In the genomic region with DNA sequence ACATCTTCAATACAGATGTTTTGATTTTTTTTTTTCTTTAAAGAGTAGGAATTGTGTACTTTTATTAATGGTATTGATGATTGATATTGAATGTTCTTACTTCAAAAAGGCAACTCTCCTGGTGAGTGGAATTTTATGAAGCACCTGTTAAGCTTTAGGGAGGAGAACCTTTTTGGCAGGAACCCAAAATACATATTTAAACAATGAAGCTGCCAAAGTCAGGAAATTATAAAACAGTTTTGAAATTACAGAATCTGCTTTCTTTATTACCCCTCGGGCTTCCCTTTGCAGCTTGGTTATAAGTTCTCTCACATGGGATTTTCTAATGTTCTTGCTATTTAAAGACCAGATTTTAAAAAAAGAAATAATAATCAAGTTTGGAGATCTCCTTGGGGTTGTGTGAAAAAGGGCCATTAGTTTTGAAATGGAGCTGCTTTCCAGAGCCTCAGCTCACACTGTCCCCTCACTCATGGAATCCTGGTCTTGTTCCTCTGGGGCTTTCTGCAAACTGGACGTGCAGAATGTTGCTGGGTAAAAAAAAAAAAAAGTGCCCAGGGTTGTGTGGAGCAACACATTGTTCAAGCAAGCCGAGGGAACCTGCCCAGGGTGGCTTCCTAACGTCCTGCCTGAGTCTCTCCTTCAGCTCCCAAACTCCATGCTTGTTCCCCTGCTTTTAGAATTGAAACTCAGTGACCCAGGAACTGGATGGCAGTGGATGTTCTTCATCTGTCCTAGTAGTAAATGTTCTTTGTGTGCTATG, we compare ENCODE assay signal across 20 mouse cellular contexts.
DNase-seq lines count a peak whose midpoint lies in the region; ATAC-seq lines count a peak whose summit lies in the region.
"Had no signal": no experiment of that assay in that cellular context is flagged by ENCODE, and none has a peak within 500 bp of the region (broad histone marks: within the 10 kb centered on the region; RNA-seq: fewer than 3 reads in every experiment).

No protein-coding gene starts in this region.

- H3K9ac ChIP-seq in hindbrain, embryonic 12.5 days = no peak overlapping the region
- H3K9ac ChIP-seq in hindbrain, embryonic 13.5 days = no peak overlapping the region
- no peak overlapping the region for H3K9ac ChIP-seq in lung, embryonic 15.5 days
- no peak overlapping the region for H3K9ac ChIP-seq in stomach, embryonic 14.5 days (replicated peaks; ENCODE audit: low read depth, low read length)
- no peak overlapping the region for H3K9ac ChIP-seq in midbrain, embryonic 14.5 days (replicated peaks; ENCODE audit: low read length)
- H3K9ac ChIP-seq: forebrain, embryonic 13.5 days; liver, embryonic 14.5 days; midbrain, embryonic 13.5 days had no signal

- no peaks in the 10 kb centered on the region for H3K9me3 ChIP-seq in hindbrain, embryonic 12.5 days (replicated peaks)
- no peaks in the 10 kb centered on the region for H3K9me3 ChIP-seq in hindbrain, embryonic 13.5 days
- H3K9me3 ChIP-seq in lung, embryonic 15.5 days = no peaks in the 10 kb centered on the region
- H3K9me3 ChIP-seq in stomach, embryonic 14.5 days (ENCODE audit: control insufficient read depth, low read depth, low read length) = no peaks in the 10 kb centered on the region
- H3K9me3 ChIP-seq in midbrain, embryonic 14.5 days (ENCODE audit: control insufficient read depth, low read length) = no peaks in the 10 kb centered on the region
- H3K9me3 ChIP-seq: forebrain, embryonic 13.5 days; midbrain, embryonic 13.5 days had no signal

- H3K36me3 ChIP-seq in hindbrain, embryonic 12.5 days = peaks cover 9% of the 10 kb centered on the region
- H3K36me3 ChIP-seq in hindbrain, embryonic 13.5 days = peaks cover 13% of the 10 kb centered on the region
- H3K36me3 ChIP-seq in lung, embryonic 15.5 days = peaks cover 12% of the 10 kb centered on the region; the same call in 1 of the 2 replicates
- peaks cover 17% of the 10 kb centered on the region; the same call in 1 of the 2 replicates for H3K36me3 ChIP-seq in stomach, embryonic 14.5 days (ENCODE audit: control insufficient read depth, insufficient read depth, low read length)
- H3K36me3 ChIP-seq in midbrain, embryonic 14.5 days (ENCODE audit: control insufficient read depth, insufficient read depth, low read length) = 0 out of 2 replicates have a peak, but pooled peaks cover 4% of the 10 kb centered on the region

- DNase-seq in lung, adult 18-20 months = no peak
- DNase-seq in fat pad, adult 2 months (ENCODE audit: extremely low read depth, low read depth, low spot score) = peak; percentile 40
- no peak for DNase-seq in midbrain, embryonic 14.5 days
- DNase-seq in spleen, adult 12 weeks (ENCODE audit: low spot score) = no peak
- DNase-seq: adrenal gland, postnatal 36 days; cerebellum, adult 11-12 months; cerebellum, postnatal 14 days; embryo, embryonic 11 days; gastrocnemius, postnatal 14 days had no signal

- H3K27ac ChIP-seq in hindbrain, embryonic 12.5 days = 0 out of 2 replicates have a peak overlapping the region, but pooled peaks have one; percentile 30
- no peak overlapping the region for H3K27ac ChIP-seq in hindbrain, embryonic 13.5 days
- H3K27ac ChIP-seq in lung, embryonic 15.5 days = peak overlapping the region; percentile 82
- peak overlapping the region; percentile 17; the same call in 1 of the 2 replicates for H3K27ac ChIP-seq in stomach, embryonic 14.5 days (ENCODE audit: low read length)
- no peak overlapping the region for H3K27ac ChIP-seq in midbrain, embryonic 14.5 days (replicated peaks; ENCODE audit: low read depth, low read length)
- H3K27ac ChIP-seq: forebrain, embryonic 13.5 days; layer of hippocampus, adult 2 months; liver, embryonic 14.5 days; midbrain, embryonic 13.5 days had no signal

- WGBS in hindbrain, embryonic 12.5 days = 50% methylated on average over 4 of the region's 4 CpGs
- WGBS in hindbrain, embryonic 13.5 days = 49% methylated on average over 4 of the region's 4 CpGs
- WGBS in lung, embryonic 15.5 days = 30% methylated on average over 4 of the region's 4 CpGs
- WGBS in stomach, embryonic 14.5 days = 28% methylated on average over 4 of the region's 4 CpGs
- 61% methylated on average over 4 of the region's 4 CpGs for WGBS in midbrain, embryonic 14.5 days

- H3K4me1 ChIP-seq in hindbrain, embryonic 12.5 days = 0 out of 2 replicates have a peak, but pooled peaks cover 5% of the 10 kb centered on the region
- H3K4me1 ChIP-seq in hindbrain, embryonic 13.5 days (replicated peaks) = 0 out of 2 replicates have a peak, but pooled peaks cover 11% of the 10 kb centered on the region
- H3K4me1 ChIP-seq in lung, embryonic 15.5 days = peaks cover 13% of the 10 kb centered on the region
- 0 out of 2 replicates have a peak, but pooled peaks cover 3% of the 10 kb centered on the region for H3K4me1 ChIP-seq in stomach, embryonic 14.5 days (ENCODE audit: control insufficient read depth, insufficient read depth, low read length)
- H3K4me1 ChIP-seq in midbrain, embryonic 14.5 days (ENCODE audit: control insufficient read depth, insufficient read depth, low read length) = no peaks in the 10 kb centered on the region

- H3K4me2 ChIP-seq in hindbrain, embryonic 12.5 days (replicated peaks) = no peak overlapping the region
- no peak overlapping the region for H3K4me2 ChIP-seq in hindbrain, embryonic 13.5 days
- peak overlapping the region; percentile 33; the same call in 1 of the 2 replicates for H3K4me2 ChIP-seq in lung, embryonic 15.5 days
- H3K4me2 ChIP-seq in stomach, embryonic 14.5 days (replicated peaks; ENCODE audit: low read depth, low read length) = no peak overlapping the region
- no peak overlapping the region for H3K4me2 ChIP-seq in midbrain, embryonic 14.5 days (ENCODE audit: low read length)
- H3K4me2 ChIP-seq: forebrain, embryonic 13.5 days; midbrain, embryonic 13.5 days had no signal

- H3K4me3 ChIP-seq in hindbrain, embryonic 12.5 days = no peak overlapping the region
- H3K4me3 ChIP-seq in hindbrain, embryonic 13.5 days = no peak overlapping the region
- H3K4me3 ChIP-seq in lung, embryonic 15.5 days = no peak overlapping the region
- H3K4me3 ChIP-seq in stomach, embryonic 14.5 days (ENCODE audit: low read depth, low read length) = no peak overlapping the region
- no peak overlapping the region for H3K4me3 ChIP-seq in midbrain, embryonic 14.5 days (replicated peaks; ENCODE audit: low read depth, low read length)
- H3K4me3 ChIP-seq: forebrain, embryonic 13.5 days; layer of hippocampus, adult 2 months; midbrain, embryonic 13.5 days; myocyte had no signal

- no peak for ATAC-seq in hindbrain, embryonic 12.5 days (ENCODE audit: low FRiP score)
- no peak for ATAC-seq in hindbrain, embryonic 13.5 days (ENCODE audit: low FRiP score)
- ATAC-seq in lung, embryonic 15.5 days (ENCODE audit: borderline replicate concordance, extremely low read depth, low FRiP score, low TSS enrichment) = 0 out of 2 replicates have a peak, but pooled peaks have one; percentile 27
- no peak for ATAC-seq in stomach, embryonic 14.5 days (ENCODE audit: insufficient number of reproducible peaks, insufficient read depth, low FRiP score, low read depth)
- ATAC-seq in midbrain, embryonic 14.5 days (ENCODE audit: low FRiP score, low TSS enrichment) = no peak
- ATAC-seq: forebrain, embryonic 13.5 days; inflammation-experienced regulatory T-cells, adult 6 months; midbrain, embryonic 13.5 days had no signal

- no peaks in the 10 kb centered on the region for H3K27me3 ChIP-seq in hindbrain, embryonic 12.5 days
- H3K27me3 ChIP-seq in hindbrain, embryonic 13.5 days = no peaks in the 10 kb centered on the region
- H3K27me3 ChIP-seq in lung, embryonic 15.5 days = no peaks in the 10 kb centered on the region
- no peaks in the 10 kb centered on the region for H3K27me3 ChIP-seq in stomach, embryonic 14.5 days (ENCODE audit: control insufficient read depth, insufficient read depth, low read length)
- H3K27me3 ChIP-seq in midbrain, embryonic 14.5 days (ENCODE audit: control insufficient read depth, insufficient read depth, low read length) = no peaks in the 10 kb centered on the region
- H3K27me3 ChIP-seq: CH12.LX; forebrain, embryonic 13.5 days; midbrain, embryonic 13.5 days had no signal

Comparison
In these comparisons a context has a peak if more than half of its experiments do, and no peak if none do; other contexts are left out.
1. H3K27ac ChIP-seq: peak in hindbrain, embryonic 12.5 days (single experiment), lung, embryonic 15.5 days (single experiment) and stomach, embryonic 14.5 days (single experiment); none in hindbrain, embryonic 13.5 days (single experiment) and midbrain, embryonic 14.5 days (single experiment).